Mouse (Mus musculus) heart, embryonic 16.5 days (tissue): ENCODE data around the gene Fgfbp3. TPM values are rescaled to one million over a fixed set of nuclear protein-coding genes. Genes with fewer than 3 reads are reported as not detected.
A peak's percentile ranks its signal among the peaks of the same experiment; 100 is the strongest.

Source experiments
- ATAC-seq: fragments of 200-750 bp; cut with Nextera tagmentation; replicated peaks from 2 replicates; pipeline ENCODE4 v1.8.0; 2017; ENCODE audit warnings: moderate number of reproducible peaks; ENCODE audit not compliant: insufficient read depth, low FRiP score; ENCODE audit errors: extremely low read depth
- H3K27ac ChIP-seq: fragments of 300-500 bp; sonication (generic); 2 replicates; pipeline ENCODE4 v1.5.1; 2014; ENCODE audit warnings: mild to moderate bottlenecking, low read length, control low read depth, moderate library complexity
- H3K27me3 ChIP-seq: fragments of 300-500 bp; sonication (generic); 2 replicates; pipeline ENCODE4 v1.6.1; 2014; ENCODE audit warnings: low read length, mixed read lengths; ENCODE audit not compliant: control insufficient read depth, insufficient read depth
- H3K36me3 ChIP-seq: fragments of 300-500 bp; sonication (generic); 2 replicates; pipeline ENCODE4 v1.6.1; 2014; ENCODE audit not compliant: control insufficient read depth, insufficient read depth
- H3K4me1 ChIP-seq: fragments of 300-500 bp; sonication (generic); 2 replicates; pipeline ENCODE4 v1.6.1; 2014; ENCODE audit warnings: low read length, mixed read lengths; ENCODE audit not compliant: control insufficient read depth, insufficient read depth
- H3K4me2 ChIP-seq: fragments of 300-500 bp; sonication (generic); 2 replicates; pipeline ENCODE4 v1.6.1; 2014; ENCODE audit warnings: low read depth, mild to moderate bottlenecking, control low read depth, low read length
- H3K4me3 ChIP-seq: fragments of 300-500 bp; sonication (generic); 2 replicates; pipeline ENCODE4 v1.5.1; 2014; ENCODE audit warnings: mild to moderate bottlenecking, control low read depth, low read length
- H3K9ac ChIP-seq: fragments of 300-500 bp; sonication (generic); 2 replicates; pipeline ENCODE4 v1.6.1; 2014; ENCODE audit warnings: low read length, control low read depth
- H3K9me3 ChIP-seq: fragments of 300-500 bp; sonication (generic); replicated peaks from 2 replicates; pipeline ENCODE4 v1.6.1; 2016; ENCODE audit warnings: low read length; ENCODE audit not compliant: control insufficient read depth
- WGBS: fragments of 180-500 bp; shearing (Covaris S2); extraction: QIAGEN DNeasy Blood & Tissue Kit; methylation state at CpG from one replicate; pipeline ENCODE4 v1.1.7; 2014; 5-methylcytosine and 5-hydroxymethylcytosine counted together
- polyA plus RNA-seq: library from polyadenylated mRNA; unstranded; fragments of >200 nt; fragmentation: Nextera tagmentation; extraction: Ambion mirVana; gene quantifications from 2 replicates; pipeline ENCODE4 v1.2.1, GENCODE M21; 2015

Fgfbp3 gene
- polyA plus RNA-seq, 1 experiment from 2014 or later: 4.2 TPM

GRCm38 (mm10) chr19:36932097-36932496 is 12.7 kb upstream of the Fgfbp3 start:
- Histone ChIP-seq H3K4me1 (peaks cover 14% of the 10 kb centered on the region), H3K27ac (no peak overlapping the region), H3K9ac (no peak overlapping the region), H3K36me3 (no peaks in the 10 kb centered on the region), H3K27me3 (no peaks in the 10 kb centered on the region), H3K4me2 (no peak overlapping the region), H3K9me3 (no peaks in the 10 kb centered on the region), H3K4me3 (no peak overlapping the region)
- ATAC-seq: no peak

DNA sequence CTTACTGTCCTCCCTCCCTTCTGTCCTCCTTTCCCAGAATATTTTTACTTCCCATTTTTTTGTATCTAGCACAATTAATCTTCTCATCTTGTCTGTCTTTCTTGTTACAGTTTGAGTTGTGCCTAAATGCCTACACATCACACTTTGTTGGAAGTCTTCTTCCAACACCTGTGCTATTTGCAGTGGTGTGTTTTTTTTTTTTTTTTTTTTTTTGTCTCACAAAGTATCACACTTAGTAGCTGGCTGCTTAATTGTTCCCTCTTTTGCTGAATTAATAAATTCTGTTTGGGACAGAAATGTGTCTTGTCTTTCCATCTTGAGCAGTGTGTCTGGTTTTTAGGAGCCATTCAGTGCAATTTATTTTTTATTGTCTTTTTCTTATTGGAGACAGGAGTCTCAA is 10.4 kb upstream of the Fgfbp3 start:
- H3K9ac ChIP-seq: no peak overlapping the region
- H3K9me3 ChIP-seq: no peaks in the 10 kb centered on the region
- no peak overlapping the region for H3K27ac ChIP-seq
- no peak overlapping the region for H3K4me3 ChIP-seq
- no peak for ATAC-seq
- H3K4me2 ChIP-seq: no peak overlapping the region
- H3K36me3 ChIP-seq: no peaks in the 10 kb centered on the region
- peaks cover 23% of the 10 kb centered on the region for H3K4me1 ChIP-seq
- no peaks in the 10 kb centered on the region for H3K27me3 ChIP-seq

GRCm38 (mm10) chr19:36927800-36928361 is 8.5 kb upstream of the Fgfbp3 start:
- Histone ChIP-seq H3K27ac (no peak overlapping the region), H3K9ac (no peak overlapping the region), H3K9me3 (no peaks in the 10 kb centered on the region), H3K36me3 (no peaks in the 10 kb centered on the region), H3K4me1 (peaks cover 23% of the 10 kb centered on the region), H3K27me3 (no peaks in the 10 kb centered on the region), H3K4me3 (no peak overlapping the region), H3K4me2 (no peak overlapping the region)
- 79% methylated on average over 6 of the region's 6 CpGs for WGBS
- no peak for ATAC-seq

GRCm38 (mm10) chr19:36926553-36927236 is 7.3 kb upstream of the Fgfbp3 start:
- peak overlapping the region; percentile 88 for H3K4me2 ChIP-seq
- 2% methylated on average over 26 of the region's 26 CpGs for WGBS
- H3K27me3 ChIP-seq: no peaks in the 10 kb centered on the region
- peak overlapping the region; percentile 98 for H3K4me3 ChIP-seq
- no peak for ATAC-seq
- H3K9ac ChIP-seq: peak overlapping the region; percentile 95
- H3K27ac ChIP-seq: peak overlapping the region; percentile 96
- peaks cover 23% of the 10 kb centered on the region for H3K4me1 ChIP-seq
- no peaks in the 10 kb centered on the region for H3K9me3 ChIP-seq
- H3K36me3 ChIP-seq: no peaks in the 10 kb centered on the region

DNA sequence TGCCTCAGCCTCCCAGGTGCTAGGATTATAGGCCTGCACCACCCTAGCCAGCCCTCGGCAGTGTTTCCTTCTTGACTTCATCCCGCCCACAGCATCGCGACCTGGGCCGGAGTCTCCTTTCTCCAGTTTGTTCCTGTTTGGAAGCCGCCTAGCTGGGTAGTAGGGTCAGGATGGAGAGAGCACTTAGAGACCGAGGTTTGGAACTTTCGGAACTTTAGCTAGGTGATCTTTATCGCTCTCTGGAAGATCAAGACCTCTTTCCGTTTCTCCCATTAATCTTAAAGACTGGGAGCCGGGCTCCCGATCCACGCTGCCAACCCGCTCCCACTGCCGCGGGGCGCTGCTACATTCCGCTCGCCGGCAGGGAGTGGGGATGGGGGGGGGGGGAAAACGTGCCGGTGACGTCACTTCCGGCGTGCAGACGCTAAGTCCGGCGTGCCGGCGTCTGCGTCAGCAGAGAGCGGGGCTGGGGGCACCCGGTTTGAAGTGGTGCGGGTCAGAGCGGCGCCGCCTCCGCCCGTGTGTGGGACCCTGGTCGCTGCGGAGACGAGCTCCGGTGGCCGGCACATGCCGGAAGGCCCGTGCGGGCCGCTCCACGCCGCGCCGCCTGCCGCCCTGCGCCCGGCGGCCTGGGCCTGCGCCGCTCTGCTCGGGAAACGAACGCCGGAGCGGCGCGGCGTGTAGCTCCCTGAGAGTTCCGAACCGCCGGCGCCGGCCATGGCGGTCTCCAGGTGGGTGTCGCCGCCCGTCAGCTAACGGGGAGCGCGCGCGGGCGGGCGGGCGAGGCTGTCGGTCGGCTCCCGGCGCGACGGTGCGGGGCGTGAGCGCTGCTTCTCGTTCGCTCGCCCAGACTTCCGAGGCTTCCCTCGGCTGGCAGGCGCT is 6.5 kb upstream of the Fgfbp3 start, which contains the start of gene Btaf1:
TSS of gene Btaf1 (plus strand) at position 409 of the 882 bp plus-strand sequence.
- Histone ChIP-seq H3K4me1 (peaks cover 23% of the 10 kb centered on the region), H3K4me2 (peak within 1 kb of the TSS; percentile 88), H3K9ac (peak within 1 kb of the TSS; percentile 95), H3K36me3 (no peaks in the 10 kb centered on the region), H3K9me3 (no peaks in the 10 kb centered on the region), H3K27ac (peak within 1 kb of the TSS; percentile 96), H3K27me3 (no peaks in the 10 kb centered on the region), H3K4me3 (peak within 1 kb of the TSS; percentile 98)
- ATAC-seq: peak; percentile 96
- under 1% methylated on average over 88 of the region's 98 CpGs for WGBS

DNA sequence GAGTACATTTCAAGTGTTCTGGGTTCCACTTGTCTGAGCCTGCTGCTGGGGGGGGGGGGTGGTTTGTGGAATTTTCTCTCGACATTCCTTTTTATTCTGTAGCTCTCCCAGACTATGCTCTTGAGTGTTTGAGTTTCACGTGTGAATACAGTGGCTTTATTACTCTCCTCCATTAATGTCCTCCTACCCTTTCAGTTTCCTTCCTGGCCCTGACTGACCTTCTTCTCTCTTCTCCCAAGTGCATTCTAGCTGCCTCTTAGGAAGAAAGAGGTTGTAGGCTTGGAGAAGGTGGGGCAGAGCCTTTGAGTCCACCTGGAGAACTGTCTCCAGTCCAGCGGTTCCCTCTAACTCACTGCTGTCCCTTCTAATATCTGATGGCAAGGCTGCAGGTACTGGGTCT is 3.5 kb upstream of the Fgfbp3 start:
- no peaks in the 10 kb centered on the region for H3K36me3 ChIP-seq
- H3K27ac ChIP-seq: no peak overlapping the region; the same call in 1 of the 2 replicates
- no peak overlapping the region for H3K4me2 ChIP-seq
- no peak overlapping the region for H3K4me3 ChIP-seq
- peaks cover 17% of the 10 kb centered on the region for H3K4me1 ChIP-seq
- H3K27me3 ChIP-seq: no peaks in the 10 kb centered on the region
- WGBS: 51% methylated on average over 3 of the region's 3 CpGs
- no peak overlapping the region for H3K9ac ChIP-seq
- H3K9me3 ChIP-seq: no peaks in the 10 kb centered on the region
- no peak for ATAC-seq

DNA sequence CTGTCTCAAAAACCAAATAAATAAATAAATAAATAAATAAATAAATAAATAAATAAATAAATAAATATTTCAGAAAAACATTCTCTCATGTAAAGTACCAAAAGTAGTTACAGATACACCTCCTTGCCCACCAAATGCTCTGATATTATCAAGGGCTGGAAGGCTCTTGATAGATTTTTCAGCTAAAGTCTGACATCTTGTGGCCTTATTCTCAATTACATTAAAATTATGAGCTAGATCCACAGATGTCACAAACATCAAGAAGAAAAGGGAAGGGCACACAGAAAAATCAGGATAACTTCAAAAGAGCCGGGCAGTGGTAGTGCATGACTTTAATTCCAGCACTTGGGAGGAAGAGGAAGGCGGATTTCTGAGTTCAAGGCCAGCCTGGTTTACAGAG is 2.6 kb upstream of the Fgfbp3 start:
- H3K4me1 ChIP-seq: peaks cover 13% of the 10 kb centered on the region
- H3K27me3 ChIP-seq: no peaks in the 10 kb centered on the region
- no peak overlapping the region for H3K4me3 ChIP-seq
- no peak overlapping the region for H3K27ac ChIP-seq
- H3K36me3 ChIP-seq: no peaks in the 10 kb centered on the region
- no peak for ATAC-seq
- H3K9ac ChIP-seq: no peak overlapping the region
- WGBS: 36% methylated on average over 2 of the region's 2 CpGs
- H3K4me2 ChIP-seq: no peak overlapping the region
- H3K9me3 ChIP-seq: no peaks in the 10 kb centered on the region

DNA sequence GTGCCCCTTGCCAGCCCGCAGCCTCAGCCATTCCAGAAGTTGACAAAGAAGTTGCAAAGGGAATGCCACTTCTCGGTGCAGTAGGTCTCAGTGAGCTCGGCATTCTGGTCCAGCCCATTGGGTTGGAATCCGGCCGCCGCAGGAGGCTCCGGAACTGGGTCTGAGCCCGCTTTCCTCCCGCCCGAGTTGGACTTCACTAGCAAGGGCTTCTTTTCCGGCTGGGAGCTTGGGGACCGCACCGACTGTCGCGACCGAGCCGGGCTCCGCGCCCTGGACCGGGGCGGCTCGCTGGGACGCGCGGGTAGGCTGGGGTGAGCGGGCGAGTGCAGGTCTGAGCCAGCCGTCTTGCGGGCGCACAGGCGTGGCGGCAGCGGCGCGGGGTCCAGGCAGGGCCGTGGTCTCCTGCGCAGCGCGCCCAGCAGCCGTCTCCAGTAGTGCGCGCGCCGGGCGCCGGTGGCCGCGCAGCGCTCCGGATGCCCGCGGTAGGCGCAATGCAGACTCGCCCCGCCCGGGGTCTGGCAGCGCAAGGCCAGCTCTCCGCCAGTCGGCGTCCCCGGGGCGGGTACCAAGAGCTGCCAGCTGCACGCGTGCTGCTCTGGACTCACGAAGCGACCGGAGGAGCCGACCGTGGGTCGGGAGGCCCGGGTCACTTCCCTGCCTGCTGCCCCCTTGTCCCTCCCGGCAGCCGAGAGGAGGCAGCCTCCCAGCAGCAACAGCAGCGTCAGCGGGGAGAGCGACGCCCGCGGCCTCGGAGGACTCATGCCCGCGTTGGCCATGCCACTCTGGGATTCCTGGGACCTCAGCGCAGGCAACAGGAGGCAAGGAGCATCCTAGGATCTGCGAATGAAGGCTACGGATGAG is 744 bp downstream of the Fgfbp3 start:
- H3K9me3 ChIP-seq: no peaks in the 10 kb centered on the region
- peak overlapping the region; percentile 98 for H3K4me3 ChIP-seq
- peak overlapping the region; percentile 94 for H3K27ac ChIP-seq
- no peaks in the 10 kb centered on the region for H3K27me3 ChIP-seq
- peak overlapping the region; percentile 96 for H3K9ac ChIP-seq
- H3K4me2 ChIP-seq: peak overlapping the region; percentile 92
- H3K36me3 ChIP-seq: no peaks in the 10 kb centered on the region
- WGBS: under 1% methylated on average over 85 of the region's 85 CpGs
- ATAC-seq: peak; percentile 87
- peaks cover 5% of the 10 kb centered on the region for H3K4me1 ChIP-seq
